Mouse (Mus musculus): ENCODE data around the gene Amdhd2. TPM values are rescaled to one million over a fixed set of nuclear protein-coding genes. Genes with fewer than 3 reads are reported as not detected.

Gene Amdhd2
- 30.4 and 37.4 TPM in 2 replicates for polyA plus RNA-seq (2015; fragmentation: Nextera tagmentation; extraction: Ambion mirVana)

DNA sequence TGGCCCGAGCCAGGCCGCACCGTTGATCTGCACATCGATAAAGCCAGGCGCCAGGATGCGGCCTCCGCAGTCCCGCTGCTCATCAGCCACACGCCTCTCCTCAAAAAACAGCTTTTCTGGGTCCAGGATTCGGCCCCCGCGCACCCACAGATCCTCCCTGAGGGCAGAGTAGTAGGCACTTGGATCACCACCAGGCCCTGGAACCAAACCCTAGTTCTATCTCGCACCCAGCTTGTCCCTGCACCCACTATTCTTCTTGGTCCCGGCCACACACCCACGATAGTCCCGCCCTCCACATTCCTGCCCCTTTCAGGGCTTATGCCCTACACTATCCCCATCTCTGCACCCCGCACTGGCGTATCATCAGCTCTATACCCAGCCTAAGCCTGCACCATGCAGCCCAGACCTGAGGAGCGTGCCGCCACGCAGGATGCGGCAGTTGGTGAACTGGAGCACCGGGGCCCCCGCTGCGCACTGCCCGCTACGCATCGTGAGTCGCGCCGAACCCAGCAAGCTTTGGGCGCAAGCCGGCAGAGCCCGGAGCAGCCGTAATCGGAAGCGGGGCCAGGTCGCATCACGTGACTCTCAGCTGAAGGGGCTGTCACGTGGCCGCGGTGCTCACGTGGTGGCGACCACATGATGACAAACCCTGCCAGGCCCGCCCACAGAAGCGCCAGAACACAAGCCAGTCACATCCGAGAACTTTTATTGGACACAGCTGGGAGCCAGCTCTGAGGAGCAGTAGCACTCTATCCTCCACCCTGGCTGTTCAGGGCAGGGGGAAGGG, at the start of gene Amdhd2:
Amdhd2 (minus strand) TSS at position 591 of the 787 bp plus-strand sequence.
- peak; percentile 91 for ATAC-seq (ENCODE audit: low read depth)
- peak within 1 kb of the TSS; percentile 89 for H3K27ac ChIP-seq (replicated peaks)
- WGBS, result under 1% methylated on average over 47 of the region's 47 CpGs
- H3K36me3 ChIP-seq, result peaks cover 35% of the 10 kb centered on the region
- H3K27me3 ChIP-seq, result no peaks in the 10 kb centered on the region
- H3K4me1 ChIP-seq (replicated peaks), result peaks cover 48% of the 10 kb centered on the region
- peak within 1 kb of the TSS; percentile 82 for H3K4me3 ChIP-seq
- peak within 1 kb of the TSS; percentile 98 for H3K4me2 ChIP-seq
- H3K9ac ChIP-seq, result peak within 1 kb of the TSS; percentile 92
- H3K9me3 ChIP-seq, result no peaks in the 10 kb centered on the region

- H3K36me3 ChIP-seq, result peaks cover 32% of the 10 kb centered on the region
- no peak for ATAC-seq (ENCODE audit: low read depth)
- 83% methylated on average over 6 of the region's 6 CpGs for WGBS
- H3K9me3 ChIP-seq, result no peaks in the 10 kb centered on the region
- peaks cover 44% of the 10 kb centered on the region for H3K4me1 ChIP-seq (replicated peaks)
- no peak overlapping the region for H3K4me2 ChIP-seq
- no peak overlapping the region for H3K9ac ChIP-seq
- no peak overlapping the region for H3K4me3 ChIP-seq
- no peak overlapping the region for H3K27ac ChIP-seq (replicated peaks)
- peaks cover 12% of the 10 kb centered on the region for H3K27me3 ChIP-seq
Observed at GRCm38 (mm10) chr17:24213186-24213585, 49.6 kb upstream of the Amdhd2 start.

DNA sequence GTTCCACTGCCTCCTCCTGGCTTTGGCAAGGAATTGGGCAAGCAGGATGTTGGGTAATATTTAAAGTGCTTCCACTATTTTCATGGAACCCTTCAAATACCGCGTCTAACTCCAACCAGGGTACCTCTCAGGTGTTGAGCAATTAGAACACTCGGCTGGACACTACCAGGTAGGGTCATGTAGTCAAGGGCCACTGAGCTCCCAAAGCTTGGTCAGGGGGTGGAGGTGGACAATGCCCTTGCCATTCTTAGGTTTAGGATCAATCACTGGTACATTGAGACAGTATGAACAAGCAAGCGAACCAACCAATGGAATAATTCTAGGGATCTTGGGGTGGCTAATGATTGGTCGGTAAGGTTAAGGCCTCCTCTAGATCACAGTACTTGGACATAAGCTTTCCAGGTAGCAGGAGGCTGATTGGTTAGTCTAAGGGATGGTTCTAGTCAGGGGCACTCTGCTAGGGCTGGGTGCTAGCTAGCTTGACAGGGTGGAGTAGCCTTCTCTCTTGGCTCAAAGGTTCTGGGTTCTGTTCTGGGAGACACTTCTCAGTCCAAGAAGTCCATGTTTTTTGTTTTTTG, 49.0 kb upstream of the Amdhd2 start:
- no peak for ATAC-seq (ENCODE audit: low read depth)

DNA sequence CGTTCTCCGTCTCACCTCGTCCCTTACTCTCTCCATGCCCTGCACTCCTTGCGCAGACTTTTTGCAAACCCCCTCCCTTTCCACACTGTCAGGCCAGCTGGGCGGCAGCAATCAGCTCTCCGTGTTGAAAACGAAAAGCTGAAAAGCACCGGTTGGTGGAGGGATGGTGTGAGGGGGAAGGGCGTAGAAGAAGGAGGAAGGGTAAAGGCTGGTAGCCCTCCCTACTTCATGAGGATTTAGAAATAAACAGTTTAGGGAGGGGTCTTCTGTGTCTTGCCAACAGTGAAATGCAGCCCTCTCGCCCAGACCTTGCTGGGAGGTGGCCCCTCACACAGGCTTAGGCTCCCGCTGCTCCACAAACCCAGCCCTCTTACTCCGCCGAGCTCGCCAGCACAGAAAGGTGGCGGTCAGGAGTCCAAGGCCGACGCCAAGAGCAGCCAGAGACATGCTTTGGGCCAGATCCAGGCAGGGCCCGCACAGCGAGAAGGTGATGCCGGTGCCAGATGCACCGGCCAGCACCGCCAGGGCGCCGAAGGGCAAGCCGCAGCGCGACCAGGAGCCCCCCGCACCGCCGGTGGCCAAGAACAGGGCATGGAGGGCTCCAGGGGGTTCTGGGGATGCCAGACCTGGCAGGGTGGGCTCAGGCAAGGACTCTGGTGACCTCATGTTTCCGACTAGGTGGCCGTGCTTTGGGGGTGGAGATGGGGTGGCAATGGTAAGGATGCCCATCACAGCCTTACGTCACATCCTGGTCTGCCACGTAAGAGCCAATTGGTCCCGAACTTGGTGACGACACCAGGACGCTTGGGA, 48.3 kb upstream of the Amdhd2 start:
- Histone ChIP-seq H3K9ac (peak overlapping the region; percentile 84), H3K27ac (replicated peaks) (peak overlapping the region; percentile 83), H3K27me3 (peaks cover 25% of the 10 kb centered on the region), H3K4me3 (peak overlapping the region; percentile 57), H3K36me3 (peaks cover 20% of the 10 kb centered on the region), H3K9me3 (no peaks in the 10 kb centered on the region), H3K4me1 (replicated peaks) (peaks cover 58% of the 10 kb centered on the region), H3K4me2 (peak overlapping the region; percentile 96)
- 2% methylated on average over 37 of the region's 37 CpGs for WGBS
- peak; percentile 58 for ATAC-seq (ENCODE audit: low read depth)

More for the DNA sequence above, 49.0 kb upstream of the Amdhd2 start:
- Histone ChIP-seq H3K36me3 (peaks cover 25% of the 10 kb centered on the region), H3K27me3 (peaks cover 18% of the 10 kb centered on the region), H3K9me3 (no peaks in the 10 kb centered on the region), H3K4me2 (peak overlapping the region; percentile 96), H3K27ac (replicated peaks) (peak overlapping the region; percentile 83; the same call in 1 of the 2 replicates), H3K9ac (no peak overlapping the region), H3K4me3 (peak overlapping the region; percentile 57), H3K4me1 (replicated peaks) (peaks cover 51% of the 10 kb centered on the region)
- 32% methylated on average over 5 of the region's 5 CpGs for WGBS

DNA sequence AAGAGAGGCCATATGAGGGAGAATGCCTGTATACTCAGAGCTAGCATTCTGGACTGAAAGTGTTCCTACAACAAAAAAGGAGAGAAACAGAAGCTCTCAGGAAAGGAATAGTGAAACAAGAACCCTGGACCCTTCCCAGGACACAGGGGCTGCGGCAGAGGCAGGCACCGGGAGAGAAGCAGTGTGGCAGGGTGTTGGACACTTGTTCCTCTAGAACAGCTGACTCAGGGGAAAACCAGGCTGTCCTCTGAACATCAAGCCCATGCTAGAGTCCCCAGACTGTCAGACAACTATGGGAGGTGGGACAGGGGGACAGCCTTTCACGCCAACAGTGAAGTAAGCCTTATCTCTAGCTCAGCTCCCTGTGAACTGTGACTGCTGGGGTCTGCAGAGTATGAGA, 47.0 kb upstream of the Amdhd2 start:
- Histone ChIP-seq H3K4me3 (no peak overlapping the region), H3K27ac (replicated peaks) (peak overlapping the region; percentile 83), H3K4me2 (peak overlapping the region; percentile 96), H3K36me3 (peaks cover 7% of the 10 kb centered on the region), H3K4me1 (replicated peaks) (peaks cover 70% of the 10 kb centered on the region), H3K9ac (no peak overlapping the region), H3K27me3 (peaks cover 25% of the 10 kb centered on the region), H3K9me3 (no peaks in the 10 kb centered on the region)
- no peak for ATAC-seq (ENCODE audit: low read depth)
- WGBS, result 78% methylated on average over 3 of the region's 3 CpGs

GRCm38 (mm10) chr17:24209916-24210240, 46.3 kb upstream of the Amdhd2 start:
- Histone ChIP-seq H3K4me2 (peak overlapping the region; percentile 95), H3K4me1 (replicated peaks) (peaks cover 72% of the 10 kb centered on the region), H3K27ac (replicated peaks) (peak overlapping the region; percentile 89), H3K9ac (no peak overlapping the region), H3K36me3 (peaks cover under 1% of the 10 kb centered on the region; the same call in 1 of the 2 replicates), H3K4me3 (peak overlapping the region; percentile 75; the same call in 1 of the 2 replicates), H3K27me3 (peaks cover 25% of the 10 kb centered on the region), H3K9me3 (no peaks in the 10 kb centered on the region)
- WGBS, result 74% methylated on average over 3 of the region's 3 CpGs
- ATAC-seq (ENCODE audit: low read depth), result no peak

- peak; percentile 19; the same call in 1 of the 2 replicates for ATAC-seq (ENCODE audit: low read depth)
- Histone ChIP-seq H3K9ac (peak within 1 kb of the TSS; percentile 87), H3K27me3 (peaks cover 25% of the 10 kb centered on the region), H3K27ac (replicated peaks) (peak within 1 kb of the TSS; percentile 89), H3K36me3 (no peaks in the 10 kb centered on the region), H3K9me3 (no peaks in the 10 kb centered on the region), H3K4me2 (peak within 1 kb of the TSS; percentile 95), H3K4me3 (peak within 1 kb of the TSS; percentile 75), H3K4me1 (replicated peaks) (peaks cover 78% of the 10 kb centered on the region)
- WGBS, result under 1% methylated on average over 32 of the region's 43 CpGs
Observed at GRCm38 (mm10) chr17:24209043-24209915, 45.7 kb upstream of the Amdhd2 start, which contains the start of gene Ntn3. Gene Ntn3 (minus strand): TSS chr17:24209531.

DNA sequence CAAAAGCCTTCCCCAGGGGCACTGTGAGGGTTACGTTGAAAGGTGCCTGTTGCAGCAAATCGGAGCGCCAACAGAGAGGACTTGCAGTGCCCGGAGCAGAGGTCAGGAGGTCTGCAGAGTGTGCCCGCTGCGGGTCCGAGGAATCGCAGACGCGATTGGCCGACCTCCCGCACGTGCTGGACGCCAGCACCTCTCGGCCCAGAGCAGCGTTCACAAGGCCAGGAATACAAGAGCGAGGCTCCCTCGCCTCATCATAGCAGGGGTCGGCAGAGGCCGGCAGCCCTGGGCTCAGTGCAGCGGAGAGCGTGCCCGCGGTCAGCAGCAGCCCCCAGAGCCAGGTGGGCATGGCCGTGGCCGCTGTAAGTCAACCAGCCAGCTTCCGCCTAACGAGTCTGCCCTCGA, 45.1 kb upstream of the Amdhd2 start:
- Histone ChIP-seq H3K9me3 (no peaks in the 10 kb centered on the region), H3K27me3 (peaks cover 25% of the 10 kb centered on the region), H3K36me3 (no peaks in the 10 kb centered on the region), H3K4me1 (replicated peaks) (peaks cover 85% of the 10 kb centered on the region), H3K9ac (peak overlapping the region; percentile 87), H3K4me2 (peak overlapping the region; percentile 95), H3K27ac (replicated peaks) (peak overlapping the region; percentile 89), H3K4me3 (peak overlapping the region; percentile 75)
- ATAC-seq (ENCODE audit: low read depth), result no peak
- 1% methylated on average over 29 of the region's 29 CpGs for WGBS

DNA sequence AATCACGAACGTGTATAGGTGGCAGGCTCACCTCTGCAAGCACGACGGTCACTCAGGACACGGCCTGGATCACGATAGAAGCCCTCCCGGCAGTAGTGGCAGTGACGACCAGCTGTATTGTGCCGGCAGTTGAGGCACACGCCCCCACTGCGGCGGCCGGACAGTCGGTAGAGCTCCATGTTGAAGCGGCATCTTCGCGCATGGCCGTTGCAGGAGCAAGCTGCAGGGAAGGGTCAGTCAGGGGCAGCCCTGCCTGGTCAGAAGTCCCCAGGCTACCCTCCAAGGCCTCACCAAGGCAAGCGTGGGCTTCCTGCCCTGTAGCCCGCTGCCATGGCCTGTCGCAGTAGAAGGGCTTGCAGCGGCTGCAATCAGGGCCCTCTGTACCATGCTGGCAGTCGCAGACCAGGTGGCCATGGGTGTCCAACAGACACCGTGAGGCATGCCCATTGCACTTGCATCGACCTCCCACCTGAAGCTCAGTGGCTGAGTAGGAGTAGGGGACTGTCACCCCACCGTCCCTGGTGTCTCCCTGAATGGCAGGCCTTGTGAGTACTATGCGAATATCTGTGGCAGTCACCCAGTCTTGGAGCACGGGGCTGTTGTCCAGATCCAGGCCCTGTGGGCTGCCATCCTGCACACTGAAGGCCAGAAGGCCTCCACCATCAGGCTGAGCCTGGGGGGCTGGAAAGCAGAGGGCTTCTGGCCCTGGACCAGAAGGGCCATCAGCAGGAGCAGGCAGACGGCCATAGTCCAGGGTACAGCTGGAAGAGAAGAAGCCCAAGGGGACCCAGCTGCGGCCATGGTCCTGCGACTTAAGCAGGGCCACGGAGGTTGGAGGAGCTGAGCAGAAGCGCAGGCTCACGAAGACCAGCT, 44.4 kb upstream of the Amdhd2 start:
- Histone ChIP-seq H3K4me1 (replicated peaks) (peaks cover 91% of the 10 kb centered on the region), H3K4me2 (peak overlapping the region; percentile 95), H3K4me3 (peak overlapping the region; percentile 75), H3K27me3 (peaks cover 25% of the 10 kb centered on the region), H3K9ac (peak overlapping the region; percentile 87), H3K27ac (replicated peaks) (peak overlapping the region; percentile 89), H3K36me3 (no peaks in the 10 kb centered on the region), H3K9me3 (no peaks in the 10 kb centered on the region)
- no peak for ATAC-seq (ENCODE audit: low read depth)
- 42% methylated on average over 34 of the region's 34 CpGs for WGBS

DNA sequence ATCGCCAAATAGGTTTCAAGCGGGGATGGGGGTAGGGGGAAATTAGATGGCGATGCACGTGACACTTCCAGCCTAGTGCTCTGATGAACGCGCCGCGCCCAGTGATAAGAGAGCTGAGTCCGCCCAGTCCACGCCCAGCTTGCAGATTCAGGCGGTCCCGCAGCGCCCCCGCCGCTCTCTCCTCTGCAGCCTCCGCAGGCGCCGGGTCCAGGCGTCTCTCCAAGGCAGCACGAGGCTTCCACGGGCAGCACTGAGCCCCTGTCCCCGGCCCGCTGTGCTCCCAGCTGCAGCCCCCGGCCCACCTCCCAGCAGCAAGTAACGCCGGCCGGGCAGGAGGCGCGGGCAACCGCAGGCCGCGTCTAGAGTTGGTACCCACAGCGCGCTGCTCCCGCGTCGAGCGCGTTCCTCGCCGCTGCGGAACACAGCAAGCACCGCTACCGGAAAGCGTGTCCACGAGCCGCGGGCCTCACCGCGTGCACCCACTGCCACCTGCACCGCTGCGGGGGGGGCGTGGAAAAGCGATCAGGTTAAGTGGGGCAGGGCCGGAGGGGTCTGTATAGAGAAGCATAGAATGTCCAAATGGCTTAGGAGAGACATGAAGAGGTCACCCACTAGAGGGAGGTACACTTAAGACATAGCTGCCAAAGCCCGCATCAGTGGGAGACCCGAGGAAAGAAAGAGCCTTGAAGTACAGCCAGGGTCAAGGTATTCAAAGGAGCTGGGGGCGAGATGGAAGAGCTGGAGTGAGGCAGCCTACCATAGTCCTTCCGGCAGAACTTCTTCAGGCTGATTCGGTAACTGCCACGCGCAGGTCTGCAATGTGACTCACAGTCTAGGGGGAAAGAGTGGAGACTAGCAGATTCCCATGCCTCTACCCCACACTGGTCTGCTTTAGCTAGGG, 43.1 kb upstream of the Amdhd2 start:
- Histone ChIP-seq H3K4me2 (peak overlapping the region; percentile 95), H3K4me3 (peak overlapping the region; percentile 75), H3K27ac (replicated peaks) (peak overlapping the region; percentile 84), H3K9ac (peak overlapping the region; percentile 87), H3K36me3 (no peaks in the 10 kb centered on the region), H3K9me3 (no peaks in the 10 kb centered on the region), H3K27me3 (peaks cover 25% of the 10 kb centered on the region), H3K4me1 (replicated peaks) (peaks cover 93% of the 10 kb centered on the region)
- ATAC-seq (ENCODE audit: low read depth), result peak; percentile 19
- WGBS, result 6% methylated on average over 52 of the region's 62 CpGs

Measured in neural tube, embryonic 13.5 days (tissue).